Mouse (Mus musculus): ENCODE measurements around the gene Ndufs1.

GRCm38 (mm10) chr1:63213478-63214270, 37.0 kb upstream of the Ndufs1 start:
- TF ChIP-seq CTCF (IDR thresholded peaks at IDR 0.05; ENCODE audit: borderline replicate concordance, extremely low read depth, insufficient read depth, insufficient read length), result no peak
- TF ChIP-seq POLR2A (IDR thresholded peaks at IDR 0.05; ENCODE audit: borderline replicate concordance, extremely low read depth, insufficient read depth, insufficient read length, poor library complexity, severe bottlenecking), result no peak
